Mouse (Mus musculus) cortical plate, adult 2 months (tissue): Measurements from ENCODE around the gene Slc38a8. TPM values are rescaled to one million over a fixed set of nuclear protein-coding genes. Genes with fewer than 3 reads are reported as not detected.

ENCODE experiments used
- H3K27ac ChIP-seq: fragments of 200-500 bp; 2 replicates; pipeline ENCODE4 v1.5.1; 2012; ENCODE audit warnings: low read length, control low read depth, inconsistent platforms; ENCODE audit not compliant: insufficient read depth
- H3K4me1 ChIP-seq: fragments of 200-500 bp; 2 replicates; pipeline ENCODE4 v1.6.1; 2011; ENCODE audit warnings: low read length; ENCODE audit not compliant: control insufficient read depth, insufficient read depth
- H3K4me3 ChIP-seq: fragments of 200-500 bp; 2 replicates; pipeline ENCODE4 v1.5.1; 2011; ENCODE audit warnings: mild to moderate bottlenecking, low read length, control low read depth; ENCODE audit not compliant: insufficient read depth
- CTCF ChIP-seq: fragments of 200-500 bp; IDR thresholded peaks from 2 replicates; pipeline ENCODE4 v1.5.1; 2011; ENCODE audit warnings: mild to moderate bottlenecking, control low read depth, low read length; ENCODE audit not compliant: insufficient read depth; ENCODE audit errors: extremely low read depth
- POLR2A ChIP-seq: fragments of 200-500 bp; IDR thresholded peaks from 2 replicates; pipeline ENCODE4 v1.6.1; 2011; ENCODE audit warnings: mild to moderate bottlenecking, low read length, control low read depth; ENCODE audit not compliant: insufficient read depth; ENCODE audit errors: extremely low read depth
- polyA plus RNA-seq: library from polyadenylated mRNA; depleted of rRNA; stranded (reverse); fragments of >200 nt; gene quantifications from 2 replicates; pipeline ENCODE4 v1.2.3, GENCODE M21; 2012

Slc38a8 gene
- polyA plus RNA-seq, 1 experiment, result 0.23 TPM

GRCm38 (mm10) chr8:119440250-119440951 lies 61.1 kb downstream of the Slc38a8 start:
- TF ChIP-seq CTCF (peak; percentile 65), POLR2A (no peak)
- H3K27ac ChIP-seq, result no peak overlapping the region
- H3K4me1 ChIP-seq, result no peaks in the 10 kb centered on the region

GRCm38 (mm10) chr8:119439893-119440249 lies 61.6 kb downstream of the Slc38a8 start:
- Histone ChIP-seq H3K4me3 (no peak overlapping the region), H3K27ac (no peak overlapping the region), H3K4me1 (no peaks in the 10 kb centered on the region)
- TF ChIP-seq CTCF (no peak), POLR2A (no peak)

More at GRCm38 (mm10) chr8:119440250-119440951, 61.1 kb downstream of the Slc38a8 start:
- H3K4me3 ChIP-seq, result no peak overlapping the region

GRCm38 (mm10) chr8:119439424-119439823 lies 62.1 kb downstream of the Slc38a8 start:
- Histone ChIP-seq H3K4me3 (no peak overlapping the region), H3K27ac (no peak overlapping the region), H3K4me1 (no peaks in the 10 kb centered on the region)
- no peak for TF ChIP-seq CTCF
- no peak for TF ChIP-seq POLR2A

- Histone ChIP-seq H3K4me3 (no peak overlapping the region), H3K4me1 (no peaks in the 10 kb centered on the region), H3K27ac (no peak overlapping the region)
- no peak for TF ChIP-seq CTCF
- TF ChIP-seq POLR2A, result no peak
These were observed 62.6 kb downstream of the Slc38a8 start for GRCm38 (mm10) chr8:119438876-119439275.

GRCm38 (mm10) chr8:119437506-119437905 lies 64.0 kb downstream of the Slc38a8 start:
- no peak overlapping the region for H3K27ac ChIP-seq
- TF ChIP-seq CTCF (no peak), POLR2A (no peak)
- H3K4me3 ChIP-seq, result no peak overlapping the region
- H3K4me1 ChIP-seq, result no peaks in the 10 kb centered on the region

- Histone ChIP-seq H3K4me3 (peak overlapping the region; percentile 10; the same call in 1 of the 2 replicates), H3K27ac (no peak overlapping the region), H3K4me1 (no peaks in the 10 kb centered on the region)
- TF ChIP-seq POLR2A (0 out of 2 replicates have a peak, but pooled peaks have one; percentile 16), CTCF (no peak)
These were observed 64.6 kb downstream of the Slc38a8 start for GRCm38 (mm10) chr8:119436933-119437332.

GRCm38 (mm10) chr8:119436331-119436730 lies 65.2 kb downstream of the Slc38a8 start:
- Histone ChIP-seq H3K4me3 (no peak overlapping the region), H3K27ac (no peak overlapping the region), H3K4me1 (no peaks in the 10 kb centered on the region)
- TF ChIP-seq CTCF (no peak), POLR2A (no peak)

- TF ChIP-seq POLR2A (no peak), CTCF (no peak)
- no peak overlapping the region for H3K27ac ChIP-seq
These were observed 66.0 kb downstream of the Slc38a8 start for GRCm38 (mm10) chr8:119435527-119435926.

GRCm38 (mm10) chr8:119434569-119434968 lies 66.9 kb downstream of the Slc38a8 start:
- no peak overlapping the region for H3K4me3 ChIP-seq
- H3K4me1 ChIP-seq, result no peaks in the 10 kb centered on the region
- no peak for TF ChIP-seq POLR2A
- TF ChIP-seq CTCF, result no peak
- H3K27ac ChIP-seq, result no peak overlapping the region

More at GRCm38 (mm10) chr8:119435527-119435926, 66.0 kb downstream of the Slc38a8 start:
- Histone ChIP-seq H3K4me1 (no peaks in the 10 kb centered on the region), H3K4me3 (no peak overlapping the region)

GRCm38 (mm10) chr8:119433582-119434174 lies 67.8 kb downstream of the Slc38a8 start, which contains the start of gene Osgin1:
Gene Osgin1, plus strand, starts transcription at chr8:119434124.
- H3K4me3 ChIP-seq, result no peak within 1 kb of the TSS
- H3K4me1 ChIP-seq, result no peaks in the 10 kb centered on the region
- TF ChIP-seq POLR2A (no peak), CTCF (no peak)
- no peak within 1 kb of the TSS for H3K27ac ChIP-seq
